Mouse (Mus musculus) neural tube, embryonic 12.5 days (tissue): ENCODE results near the gene Polr1e. TPM values are rescaled to one million over a fixed set of nuclear protein-coding genes. Genes with fewer than 3 reads are reported as not detected.
A peak's percentile ranks its signal among the peaks of the same experiment; 100 is the strongest.
"Not testable (repeated sequence)": the region's sequence is repeated elsewhere in the genome, so short reads cannot be mapped to it uniquely, and the experiment has no call there.

Source experiments
- ATAC-seq: fragments of 200-750 bp; cut with Nextera tagmentation; 2 replicates; pipeline ENCODE4 v1.8.0; 2017; ENCODE audit warnings: low read depth, mild to moderate bottlenecking, moderate TSS enrichment, moderate library complexity; ENCODE audit not compliant: low FRiP score
- H3K27ac ChIP-seq: fragments of 300-500 bp; sonication (generic); 2 replicates; pipeline ENCODE4 v1.5.1; 2016
- H3K27me3 ChIP-seq: fragments of 300-500 bp; sonication (generic); replicated peaks from 2 replicates; pipeline ENCODE4 v1.6.1; 2016; ENCODE audit warnings: mild to moderate bottlenecking
- H3K36me3 ChIP-seq: fragments of 300-500 bp; sonication (generic); 2 replicates; pipeline ENCODE4 v1.6.1; 2016; ENCODE audit warnings: mild to moderate bottlenecking
- H3K4me1 ChIP-seq: fragments of 300-500 bp; sonication (generic); 2 replicates; pipeline ENCODE4 v1.6.1; 2016
- H3K4me2 ChIP-seq: fragments of 300-500 bp; sonication (generic); replicated peaks from 2 replicates; pipeline ENCODE4 v1.6.1; 2016; ENCODE audit warnings: mild to moderate bottlenecking
- H3K4me3 ChIP-seq: fragments of 300-500 bp; sonication (generic); 2 replicates; pipeline ENCODE4 v1.5.1; 2016
- H3K9ac ChIP-seq: fragments of 300-500 bp; sonication (generic); 2 replicates; pipeline ENCODE4 v1.6.1; 2016; ENCODE audit warnings: mild to moderate bottlenecking
- H3K9me3 ChIP-seq: fragments of 300-500 bp; sonication (generic); 2 replicates; pipeline ENCODE4 v1.6.1; 2016; ENCODE audit warnings: mild to moderate bottlenecking
- WGBS: fragments of 180-500 bp; shearing (Covaris S2); methylation state at CpG from one replicate; pipeline ENCODE4 v1.1.7; 2016; 5-methylcytosine and 5-hydroxymethylcytosine counted together
- polyA plus RNA-seq: library from polyadenylated mRNA; unstranded; fragments of >200 nt; fragmentation: Nextera tagmentation; extraction: Ambion mirVana; gene quantifications from 2 replicates; pipeline ENCODE4 v1.2.1, GENCODE M21; 2016

Polr1e gene
- polyA plus RNA-seq, 1 experiment from 2014 or later, result 47.5 TPM

- peaks cover 23% of the 10 kb centered on the region for H3K4me1 ChIP-seq
- H3K9me3 ChIP-seq, result no peaks in the 10 kb centered on the region
- no peaks in the 10 kb centered on the region for H3K27me3 ChIP-seq
- 21% methylated on average over 5 of the region's 5 CpGs for WGBS
- H3K27ac ChIP-seq, result no peak overlapping the region
- H3K36me3 ChIP-seq, result peaks cover 9% of the 10 kb centered on the region; the same call in 1 of the 2 replicates
- H3K9ac ChIP-seq, result peak overlapping the region; percentile 69; the same call in 1 of the 2 replicates
- H3K4me2 ChIP-seq, result peak overlapping the region; percentile 86
- peak overlapping the region; percentile 66 for H3K4me3 ChIP-seq
- no peak for ATAC-seq
These were observed 36.5 kb upstream of the Polr1e start for GRCm38 (mm10) chr4:44981974-44982287.

GRCm38 (mm10) chr4:44982440-44983130, 35.8 kb upstream of the Polr1e start:
- ATAC-seq, result no peak
- Histone ChIP-seq H3K9ac (no peak overlapping the region), H3K4me2 (peak overlapping the region; percentile 86), H3K9me3 (no peaks in the 10 kb centered on the region), H3K4me3 (no peak overlapping the region), H3K27ac (no peak overlapping the region), H3K4me1 (peaks cover 23% of the 10 kb centered on the region), H3K27me3 (no peaks in the 10 kb centered on the region), H3K36me3 (peaks cover 11% of the 10 kb centered on the region; the same call in 1 of the 2 replicates)
- WGBS, result 75% methylated on average over 11 of the region's 11 CpGs

- Histone ChIP-seq H3K27ac (no peak overlapping the region), H3K4me3 (no peak overlapping the region), H3K4me2 (0 out of 2 replicates have a peak overlapping the region, but pooled peaks have one; percentile 7), H3K27me3 (no peaks in the 10 kb centered on the region), H3K4me1 (peaks cover 23% of the 10 kb centered on the region), H3K36me3 (peaks cover 13% of the 10 kb centered on the region; the same call in 1 of the 2 replicates), H3K9me3 (no peaks in the 10 kb centered on the region), H3K9ac (no peak overlapping the region)
- ATAC-seq, result no peak
- WGBS, result 86% methylated on average over 10 of the region's 10 CpGs
These were observed 35.1 kb upstream of the Polr1e start for GRCm38 (mm10) chr4:44983131-44983740.

DNA sequence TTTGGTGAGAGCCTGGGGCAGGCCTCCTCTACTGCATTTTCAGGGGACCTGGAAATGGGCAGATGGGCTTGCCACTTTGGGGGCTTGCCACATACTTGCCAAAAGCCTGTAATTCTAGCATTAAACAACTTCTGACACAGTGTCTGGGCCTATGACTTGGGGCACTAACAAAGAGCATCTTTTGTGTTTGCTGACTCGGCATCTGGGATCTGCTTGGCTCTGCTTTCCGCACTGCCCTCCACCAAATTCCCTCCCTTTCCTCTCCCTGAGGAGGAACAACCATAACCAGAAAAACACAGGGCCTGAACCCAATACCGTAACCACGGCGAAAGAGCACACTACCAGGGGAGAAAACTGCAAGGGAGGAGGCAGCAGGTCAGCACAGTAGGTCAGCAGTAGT, 27.8 kb upstream of the Polr1e start:
- Histone ChIP-seq H3K9me3 (no peaks in the 10 kb centered on the region), H3K9ac (no peak overlapping the region), H3K4me2 (no peak overlapping the region), H3K4me3 (no peak overlapping the region), H3K27ac (no peak overlapping the region), H3K4me1 (no peaks in the 10 kb centered on the region), H3K36me3 (peaks cover 61% of the 10 kb centered on the region), H3K27me3 (no peaks in the 10 kb centered on the region)
- ATAC-seq, result no peak
- WGBS, result 95% methylated on average over 5 of the region's 5 CpGs

GRCm38 (mm10) chr4:44992330-44992729, 26.1 kb upstream of the Polr1e start:
- not testable (repeated sequence) for H3K27me3 ChIP-seq, ATAC-seq, H3K4me1 ChIP-seq, H3K27ac ChIP-seq, H3K4me2 ChIP-seq, H3K4me3 ChIP-seq, H3K9ac ChIP-seq, H3K9me3 ChIP-seq
- WGBS, result 93% methylated on average over 11 of the region's 11 CpGs
- peaks cover 55% of the 10 kb centered on the region for H3K36me3 ChIP-seq

- not testable (repeated sequence) for H3K9ac ChIP-seq, H3K27me3 ChIP-seq, H3K4me3 ChIP-seq, H3K27ac ChIP-seq, H3K4me1 ChIP-seq, H3K4me2 ChIP-seq, ATAC-seq, H3K9me3 ChIP-seq
- H3K36me3 ChIP-seq, result peaks cover 54% of the 10 kb centered on the region
- 87% methylated on average over 14 of the region's 14 CpGs for WGBS
These were observed 25.2 kb upstream of the Polr1e start for GRCm38 (mm10) chr4:44993179-44993578.

GRCm38 (mm10) chr4:44993847-44994246, 24.5 kb upstream of the Polr1e start:
- Histone ChIP-seq H3K36me3 (peaks cover 48% of the 10 kb centered on the region), H3K4me2 (no peak overlapping the region), H3K9me3 (no peaks in the 10 kb centered on the region), H3K4me1 (0 out of 2 replicates have a peak, but pooled peaks cover 3% of the 10 kb centered on the region), H3K4me3 (no peak overlapping the region), H3K27ac (no peak overlapping the region), H3K27me3 (no peaks in the 10 kb centered on the region), H3K9ac (no peak overlapping the region)
- WGBS, result 92% methylated on average over 9 of the region's 9 CpGs
- ATAC-seq, result no peak

DNA sequence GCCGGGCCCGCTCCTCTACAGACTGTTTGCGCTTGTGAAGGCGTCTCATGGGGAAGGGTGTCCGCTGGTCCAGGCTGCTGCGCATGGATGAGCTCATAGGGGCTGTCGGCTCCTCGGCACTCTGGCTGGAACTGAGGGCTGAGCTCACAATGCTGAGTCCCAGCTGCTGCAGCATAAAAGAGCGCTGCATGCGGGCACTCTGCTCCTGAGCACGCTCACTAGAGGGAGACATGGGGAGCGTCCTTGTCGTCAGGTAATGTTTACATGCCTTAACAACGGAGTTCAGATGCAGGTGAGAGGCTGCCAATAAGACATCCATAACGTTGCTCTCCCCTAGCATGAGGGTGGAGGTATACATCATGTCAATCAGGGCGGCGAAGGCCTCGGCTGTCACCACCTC, 23.6 kb upstream of the Polr1e start:
- peaks cover 41% of the 10 kb centered on the region for H3K36me3 ChIP-seq
- no peaks in the 10 kb centered on the region for H3K9me3 ChIP-seq
- no peaks in the 10 kb centered on the region for H3K27me3 ChIP-seq
- no peak for ATAC-seq
- no peak overlapping the region for H3K4me2 ChIP-seq
- 0 out of 2 replicates have a peak, but pooled peaks cover 3% of the 10 kb centered on the region for H3K4me1 ChIP-seq
- no peak overlapping the region for H3K9ac ChIP-seq
- WGBS, result 91% methylated on average over 18 of the region's 18 CpGs
- H3K27ac ChIP-seq, result no peak overlapping the region
- no peak overlapping the region for H3K4me3 ChIP-seq

GRCm38 (mm10) chr4:44998071-44998470, 20.3 kb upstream of the Polr1e start:
- no peak overlapping the region for H3K4me3 ChIP-seq
- no peak overlapping the region for H3K4me2 ChIP-seq
- ATAC-seq, result no peak
- H3K27ac ChIP-seq, result no peak overlapping the region
- peaks cover 17% of the 10 kb centered on the region for H3K36me3 ChIP-seq
- H3K27me3 ChIP-seq, result no peaks in the 10 kb centered on the region
- H3K9me3 ChIP-seq, result no peaks in the 10 kb centered on the region
- no peak overlapping the region for H3K9ac ChIP-seq
- H3K4me1 ChIP-seq, result 0 out of 2 replicates have a peak, but pooled peaks cover 3% of the 10 kb centered on the region
- WGBS, result 67% methylated on average over 3 of the region's 3 CpGs

DNA sequence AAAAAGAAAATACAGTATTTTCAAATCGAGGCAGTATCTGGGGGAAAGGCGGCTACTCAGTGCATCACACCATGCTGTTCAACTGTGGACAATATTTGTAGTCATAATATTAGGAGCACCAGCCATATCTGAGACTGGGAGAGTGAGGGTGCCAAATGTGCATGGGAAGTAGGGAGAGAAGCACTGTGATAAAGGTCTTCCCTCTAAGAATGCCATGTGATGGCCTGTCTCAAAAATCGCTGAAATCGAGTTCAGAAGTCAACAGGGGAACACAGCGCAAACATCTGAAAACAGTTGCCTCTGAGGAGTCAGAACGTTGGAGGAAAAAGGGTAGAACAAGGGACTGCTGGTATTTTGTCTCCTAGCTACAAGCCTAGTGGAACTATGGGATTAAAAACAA, 18.4 kb upstream of the Polr1e start:
- H3K4me1 ChIP-seq, result 0 out of 2 replicates have a peak, but pooled peaks cover 3% of the 10 kb centered on the region
- no peak for ATAC-seq
- WGBS, result 92% methylated on average over 6 of the region's 6 CpGs
- no peaks in the 10 kb centered on the region for H3K9me3 ChIP-seq
- H3K27ac ChIP-seq, result no peak overlapping the region
- no peak overlapping the region for H3K9ac ChIP-seq
- no peak overlapping the region for H3K4me2 ChIP-seq
- H3K36me3 ChIP-seq, result peaks cover 2% of the 10 kb centered on the region
- no peaks in the 10 kb centered on the region for H3K27me3 ChIP-seq
- no peak overlapping the region for H3K4me3 ChIP-seq

GRCm38 (mm10) chr4:45005452-45005851, 12.9 kb upstream of the Polr1e start:
- Histone ChIP-seq H3K36me3 (no peaks in the 10 kb centered on the region), H3K9ac (no peak overlapping the region), H3K27me3 (no peaks in the 10 kb centered on the region), H3K4me2 (no peak overlapping the region), H3K4me1 (peaks cover 9% of the 10 kb centered on the region; the same call in 1 of the 2 replicates), H3K9me3 (no peaks in the 10 kb centered on the region), H3K4me3 (no peak overlapping the region), H3K27ac (no peak overlapping the region)
- no peak for ATAC-seq
- 90% methylated on average over 3 of the region's 3 CpGs for WGBS

GRCm38 (mm10) chr4:45010806-45011415, 7.5 kb upstream of the Polr1e start:
- Histone ChIP-seq H3K4me1 (peaks cover 22% of the 10 kb centered on the region), H3K27ac (no peak overlapping the region), H3K9ac (peak overlapping the region; percentile 85), H3K9me3 (no peaks in the 10 kb centered on the region), H3K27me3 (no peaks in the 10 kb centered on the region), H3K4me3 (peak overlapping the region; percentile 76), H3K4me2 (peak overlapping the region; percentile 73), H3K36me3 (no peaks in the 10 kb centered on the region)
- no peak for ATAC-seq
- 13% methylated on average over 11 of the region's 11 CpGs for WGBS
